Mouse (Mus musculus): ENCODE results near the gene Dab1.

- TF ChIP-seq CTCF (IDR thresholded peaks at IDR 0.05; ENCODE audit: low read depth) (no peak), EP300 (IDR thresholded peaks at IDR 0.05; ENCODE audit: low read depth) (no peak)
Observed at GRCm38 (mm10) chr4:104509230-104509985, 890.2 kb downstream of the Dab1 start.
